Mouse (Mus musculus): ENCODE data around the gene Elovl1. TPM values are rescaled to one million over a fixed set of nuclear protein-coding genes. Genes with fewer than 3 reads are reported as not detected.

Elovl1 gene
- total RNA-seq, 2 experiments from 2014 or later, result 39.1 to 39.6 TPM

GRCm38 (mm10) chr4:118428531-118429214, 780 bp downstream of the Elovl1 start:
- DNase-seq (ENCODE audit: low spot score in 2 of 2), result no peak

GRCm38 (mm10) chr4:118429215-118429895, 1.5 kb downstream of the Elovl1 start:
- DNase-seq (ENCODE audit: low spot score in 2 of 2), result no peak

- DNase-seq (ENCODE audit: low spot score in 2 of 2), result no peak
Observed at GRCm38 (mm10) chr4:118432332-118432731, 4.4 kb downstream of the Elovl1 start.

- peak; percentile 80 to 94 for DNase-seq (ENCODE audit: low spot score in 2 of 2)
Observed at GRCm38 (mm10) chr4:118436820-118437603, 9.1 kb downstream of the Elovl1 start, which contains the start of gene Cdc20. Cdc20 (minus strand) TSS chr4:118437352.

- no peak for DNase-seq (ENCODE audit: low spot score in 2 of 2)
Observed at GRCm38 (mm10) chr4:118437829-118438253, 9.9 kb downstream of the Elovl1 start.

- no peak for DNase-seq (ENCODE audit: low spot score in 2 of 2)
Observed at GRCm38 (mm10) chr4:118445088-118445487, 17.2 kb downstream of the Elovl1 start.

- peak in 1 of 2 experiments; percentile 48 for DNase-seq (ENCODE audit: low spot score in 2 of 2)
Observed at GRCm38 (mm10) chr4:118445781-118446414, 18.0 kb downstream of the Elovl1 start.

GRCm38 (mm10) chr4:118446415-118447153, 18.7 kb downstream of the Elovl1 start:
- no peak for DNase-seq (ENCODE audit: low spot score in 2 of 2)

GRCm38 (mm10) chr4:118457345-118457975, 29.6 kb downstream of the Elovl1 start, which contains the start of gene Mpl:
Mpl (minus strand) TSS chr4:118457513.
- no peak for DNase-seq (ENCODE audit: low spot score in 2 of 2)

- no peak for DNase-seq (ENCODE audit: low spot score in 2 of 2)
Observed at GRCm38 (mm10) chr4:118464956-118465355, 37.1 kb downstream of the Elovl1 start.

- no peak for DNase-seq (ENCODE audit: low spot score in 2 of 2)
Observed at GRCm38 (mm10) chr4:118465697-118466163, 37.8 kb downstream of the Elovl1 start.

- DNase-seq (ENCODE audit: low spot score in 2 of 2), result no peak
Observed at GRCm38 (mm10) chr4:118471281-118471680, 43.4 kb downstream of the Elovl1 start.

GRCm38 (mm10) chr4:118472687-118473086, 44.8 kb downstream of the Elovl1 start:
- DNase-seq (ENCODE audit: low spot score in 2 of 2), result no peak

GRCm38 (mm10) chr4:118476773-118477530, 49.1 kb downstream of the Elovl1 start:
- DNase-seq (ENCODE audit: low spot score in 2 of 2), result no peak

Other genes starting within 250 kb of the Elovl1 start
- gene Kdm4a, start 248.1 kb upstream of the Elovl1 start, total RNA-seq (2021), result 10 to 100 TPM; 34.4 to 35.7 TPM
- 10 to 100 TPM; 28.9 to 30.0 TPM for gene Ptprf, start 136.7 kb upstream of the Elovl1 start, total RNA-seq (2021)
- gene Szt2, start 18.8 kb upstream of the Elovl1 start, total RNA-seq (2021), result 10 to 100 TPM; 16.1 to 18.9 TPM
- gene Med8, start 18.8 kb upstream of the Elovl1 start, total RNA-seq (2021), result 10 to 100 TPM; 51.0 to 53.4 TPM
- 10 to 100 TPM; 27.0 to 32.7 TPM for gene Cdc20, start 9.3 kb downstream of the Elovl1 start, total RNA-seq (2021)
- under 1 TPM in 1 of 2 experiments, not detected in 1; 0.10 TPM for gene Mpl, start 29.4 kb downstream of the Elovl1 start, total RNA-seq (2021)
- gene Tie1, start 62.0 kb downstream of the Elovl1 start, total RNA-seq (2021), result 10 to 100 TPM; 41.5 to 44.1 TPM
- gene 2610528J11Rik, start 98.9 kb downstream of the Elovl1 start, total RNA-seq (2021), result not detected
- under 1 TPM in 1 of 2 experiments, not detected in 1; 0.67 TPM for gene Tmem125, start 116.0 kb downstream of the Elovl1 start, total RNA-seq (2021)
- not detected for gene Cfap57, start 192.7 kb downstream of the Elovl1 start, total RNA-seq (2021)
- 10 to 100 TPM; 55.1 to 56.9 TPM for gene Ebna1bp2, start 192.7 kb downstream of the Elovl1 start, total RNA-seq (2021)
- gene Olfr62, start 230.9 kb downstream of the Elovl1 start, total RNA-seq (2021), result not detected